Mouse (Mus musculus): ENCODE measurements around the gene Tnfrsf1a. TPM values are rescaled to one million over a fixed set of nuclear protein-coding genes. Genes with fewer than 3 reads are reported as not detected.
A peak's percentile ranks its signal among the peaks of the same experiment; 100 is the strongest.

Gene Tnfrsf1a
- total RNA-seq, 4 experiments from 2014 or later, result 11.0 to 36.7 (median 21.8) TPM

GRCm38 (mm10) chr6:125353655-125354054 is 4.5 kb downstream of the Tnfrsf1a start:
- DNase-seq (ENCODE audit: low spot score in 2 of 2), result no peak

DNA sequence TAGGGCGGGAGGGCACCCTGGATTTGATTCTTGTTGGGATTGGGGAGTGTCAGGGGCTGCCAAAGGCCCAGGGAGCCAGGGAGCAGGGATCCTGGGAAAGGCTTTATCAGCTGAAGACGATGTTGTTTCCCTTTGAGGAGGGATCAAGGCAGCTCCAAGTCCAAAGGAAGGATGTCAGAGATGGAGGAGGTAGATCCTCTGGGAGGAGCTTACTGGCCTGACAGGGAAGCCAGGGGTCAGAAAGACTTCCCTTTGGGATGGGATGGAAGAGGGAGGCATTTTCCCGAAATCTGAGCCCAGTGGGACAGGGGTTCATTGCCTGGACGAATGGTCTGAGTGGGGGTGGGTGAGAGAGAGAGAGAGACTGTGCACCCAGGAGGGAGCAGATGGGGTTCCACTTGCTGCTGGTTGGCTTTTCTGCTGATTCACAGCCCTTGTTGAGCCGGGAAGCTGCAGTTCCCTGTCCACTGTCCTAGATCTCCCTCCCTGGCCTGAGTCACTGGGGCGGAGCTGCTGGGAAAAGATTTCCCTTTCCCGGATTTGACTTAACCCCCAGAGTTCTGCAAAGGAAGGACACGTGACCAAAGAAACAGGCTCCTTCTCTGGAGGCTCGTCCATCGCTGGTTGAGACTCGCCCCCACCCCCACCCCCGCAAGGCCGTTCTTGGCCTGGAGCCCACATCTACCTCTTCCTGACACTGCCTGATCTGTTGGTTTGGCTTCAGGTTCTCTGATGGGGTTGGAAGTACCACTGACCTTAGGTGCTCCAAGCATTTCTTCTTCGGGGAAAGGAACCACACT is 5.4 kb downstream of the Tnfrsf1a start:
- DNase-seq (ENCODE audit: low spot score in 2 of 2), result no peak

DNA sequence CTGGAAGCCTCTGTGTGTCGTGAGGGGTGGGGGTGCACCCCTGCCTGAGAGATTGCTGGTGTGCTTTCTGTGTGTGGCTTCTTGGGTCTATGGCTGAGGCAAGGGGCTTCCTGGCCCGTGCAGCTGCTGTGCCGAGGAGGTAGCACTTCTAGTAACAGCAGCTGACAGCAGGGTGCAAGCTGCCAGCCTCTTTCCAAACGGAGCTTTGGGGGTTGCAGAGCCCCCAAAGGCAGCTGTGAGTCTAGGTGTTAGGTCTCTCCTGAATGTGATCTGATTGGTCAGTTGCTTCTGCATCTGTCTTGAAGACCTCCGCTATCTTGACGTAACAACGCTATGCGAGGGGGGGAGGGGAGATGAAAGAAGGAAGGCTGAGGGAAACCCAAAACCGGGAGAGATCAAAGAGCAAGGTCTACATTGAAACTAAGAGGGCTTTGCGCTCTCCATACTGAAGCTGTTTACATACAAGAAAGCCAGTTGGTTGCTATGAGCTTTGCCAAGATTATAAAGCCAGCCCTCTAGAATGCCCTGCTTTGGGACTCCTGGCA is 6.1 kb downstream of the Tnfrsf1a start:
- DNase-seq (ENCODE audit: low spot score in 2 of 2), result no peak

GRCm38 (mm10) chr6:125356264-125356663 is 7.1 kb downstream of the Tnfrsf1a start:
- DNase-seq (ENCODE audit: low spot score in 2 of 2), result no peak

GRCm38 (mm10) chr6:125357334-125357733 is 8.2 kb downstream of the Tnfrsf1a start:
- DNase-seq (ENCODE audit: low spot score in 2 of 2), result no peak

GRCm38 (mm10) chr6:125359999-125360398 is 10.8 kb downstream of the Tnfrsf1a start:
- no peak for DNase-seq (ENCODE audit: low spot score in 2 of 2)

- no peak for DNase-seq (ENCODE audit: low spot score in 2 of 2)
Observed at GRCm38 (mm10) chr6:125360846-125361245, 11.7 kb downstream of the Tnfrsf1a start.

- peak in 1 of 2 experiments; percentile 36 for DNase-seq (ENCODE audit: low spot score in 2 of 2)
Observed at GRCm38 (mm10) chr6:125361467-125362291, 12.5 kb downstream of the Tnfrsf1a start.

GRCm38 (mm10) chr6:125363021-125363420 is 13.9 kb downstream of the Tnfrsf1a start:
- DNase-seq (ENCODE audit: low spot score in 2 of 2), result no peak

DNA sequence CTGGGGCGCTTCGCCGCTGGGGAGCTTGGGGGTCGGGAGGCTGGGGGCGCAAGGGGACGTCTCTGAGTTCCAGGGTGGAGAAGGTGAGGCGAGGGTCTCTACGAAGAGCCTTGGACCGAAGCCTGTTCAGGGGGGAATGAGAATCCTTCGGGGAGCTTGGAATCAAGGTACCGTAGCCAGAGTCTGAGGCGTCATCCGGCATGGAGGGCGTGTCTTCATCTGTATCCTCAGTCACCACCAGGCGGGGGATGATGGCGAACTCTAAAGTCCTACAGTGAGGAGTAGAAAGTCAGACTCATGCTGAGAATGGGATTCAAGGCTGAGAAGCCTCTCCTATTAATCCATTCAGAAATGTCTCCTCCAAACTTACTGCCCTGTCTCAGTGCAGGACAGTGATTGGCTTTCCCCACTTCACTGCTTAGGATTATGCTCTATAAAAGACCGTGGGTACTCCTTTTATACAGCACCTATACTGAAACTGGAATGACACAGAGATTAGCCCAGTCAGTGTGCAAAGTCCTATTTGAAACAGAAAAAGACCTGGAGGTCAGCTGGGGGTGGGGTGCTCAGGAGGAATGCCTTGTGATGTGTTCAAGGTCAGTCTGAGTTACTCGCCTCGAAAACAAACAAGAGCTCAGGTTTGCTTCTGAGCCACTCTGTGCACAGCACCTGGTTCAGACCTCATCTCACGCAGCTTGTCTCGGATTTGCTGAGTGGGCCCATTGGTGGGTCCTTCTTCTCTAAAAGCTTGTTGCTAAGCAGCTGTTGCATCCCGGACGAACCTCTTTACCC is 14.5 kb downstream of the Tnfrsf1a start:
- no peak for DNase-seq (ENCODE audit: low spot score in 2 of 2)

- no peak for DNase-seq (ENCODE audit: low spot score in 2 of 2)
Observed at GRCm38 (mm10) chr6:125364448-125364847, 15.3 kb downstream of the Tnfrsf1a start.

GRCm38 (mm10) chr6:125365522-125365921 is 16.4 kb downstream of the Tnfrsf1a start:
- DNase-seq (ENCODE audit: low spot score in 2 of 2), result no peak

GRCm38 (mm10) chr6:125366133-125366532 is 17.0 kb downstream of the Tnfrsf1a start:
- DNase-seq (ENCODE audit: low spot score in 2 of 2), result no peak

- DNase-seq (ENCODE audit: low spot score in 2 of 2), result no peak
Observed at GRCm38 (mm10) chr6:125367758-125368371, 18.7 kb downstream of the Tnfrsf1a start.

- no peak for DNase-seq (ENCODE audit: low spot score in 2 of 2)
Observed at GRCm38 (mm10) chr6:125377042-125377441, 27.9 kb downstream of the Tnfrsf1a start.

DNA sequence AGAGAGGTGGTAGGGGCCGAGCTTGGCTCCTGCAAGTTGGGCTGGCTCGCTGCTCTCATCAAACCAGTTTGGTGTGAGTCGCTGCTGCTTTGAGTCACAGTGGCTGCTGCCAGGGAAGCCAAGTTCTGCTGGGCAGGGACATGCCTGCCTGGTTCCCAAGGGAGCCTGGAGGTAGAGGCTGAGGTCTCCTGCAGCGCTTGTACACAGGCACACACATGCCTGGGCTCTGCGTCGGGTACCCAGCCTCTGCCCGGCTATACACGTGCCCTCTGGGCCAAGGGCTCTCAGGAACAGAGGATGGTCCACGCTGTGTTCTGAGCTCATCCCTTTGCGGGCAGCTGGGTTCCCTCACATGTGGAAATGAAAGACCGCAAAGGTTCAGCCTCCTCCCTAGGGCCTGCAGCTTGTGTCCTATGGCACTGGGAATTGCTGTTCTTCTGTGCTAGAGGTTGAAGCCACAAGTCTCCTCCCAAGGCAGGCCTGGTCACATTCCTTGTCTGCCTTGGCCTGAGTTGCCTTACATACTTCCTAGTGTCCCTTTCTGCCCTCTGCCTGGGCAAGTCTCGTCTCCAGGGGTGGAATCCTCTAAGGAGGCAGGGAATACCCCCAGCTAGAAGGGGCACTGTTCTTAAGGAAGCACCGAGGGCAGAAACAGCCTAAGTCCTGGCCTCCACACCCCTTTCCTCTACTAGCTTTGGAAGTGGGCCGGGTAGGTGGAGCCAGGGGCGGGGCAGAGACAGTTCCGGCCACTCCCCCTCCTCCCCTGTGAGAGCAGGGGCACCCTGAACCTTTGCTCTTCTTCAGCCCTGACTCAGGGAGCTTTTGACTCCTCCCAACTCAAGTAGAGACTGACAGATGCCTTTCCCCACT is 28.7 kb downstream of the Tnfrsf1a start:
- no peak for DNase-seq (ENCODE audit: low spot score in 2 of 2)

DNA sequence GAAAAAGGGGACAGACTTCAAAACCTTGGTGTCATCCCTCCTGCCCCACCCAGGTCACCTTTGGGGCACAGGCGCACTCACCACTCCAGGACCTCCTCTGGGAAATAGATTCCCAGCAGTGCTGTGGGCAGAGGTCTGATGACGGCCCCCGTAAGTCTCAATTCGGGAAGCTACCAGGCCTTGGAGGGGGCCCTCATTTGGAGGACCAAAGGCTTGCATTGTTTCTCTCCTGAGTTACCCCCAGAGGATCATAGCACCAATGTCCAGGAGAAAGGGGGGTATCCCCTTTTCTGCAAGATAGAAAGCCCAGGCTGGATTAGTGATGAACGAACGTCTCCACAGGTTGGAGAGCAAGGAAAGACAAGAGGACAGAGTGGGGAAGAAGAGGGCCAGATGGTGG is 29.5 kb downstream of the Tnfrsf1a start:
- DNase-seq (ENCODE audit: low spot score in 2 of 2), result no peak

GRCm38 (mm10) chr6:125379781-125380180 is 30.6 kb downstream of the Tnfrsf1a start:
- no peak for DNase-seq (ENCODE audit: low spot score in 2 of 2)

- no peak for DNase-seq (ENCODE audit: low spot score in 2 of 2)
Observed at GRCm38 (mm10) chr6:125380372-125381360, 31.5 kb downstream of the Tnfrsf1a start, which contains the start of gene Plekhg6. Plekhg6 (minus strand) TSS chr6:125380793.

Data from layer of hippocampus, adult 8-10 months (tissue).